Mouse (Mus musculus) stomach, embryonic 16.5 days (tissue): ENCODE data around the gene Aco1. TPM values are rescaled to one million over a fixed set of nuclear protein-coding genes. Genes with fewer than 3 reads are reported as not detected.
A peak's percentile ranks its signal among the peaks of the same experiment; 100 is the strongest.

Experiments
- ATAC-seq: fragments of 200-750 bp; cut with Nextera tagmentation; 2 replicates; pipeline ENCODE4 v1.8.0; 2017; ENCODE audit warnings: moderate number of reproducible peaks, moderate TSS enrichment; ENCODE audit not compliant: insufficient read depth, low FRiP score
- H3K27ac ChIP-seq: fragments of 300-500 bp; sonication (generic); 2 replicates; pipeline ENCODE4 v1.5.1; 2014; ENCODE audit warnings: low read length
- H3K27me3 ChIP-seq: fragments of 300-500 bp; sonication (generic); 2 replicates; pipeline ENCODE4 v1.6.1; 2014; ENCODE audit warnings: low read length, control low read depth, mixed read lengths; ENCODE audit not compliant: control insufficient read depth, insufficient read depth
- H3K36me3 ChIP-seq: fragments of 300-500 bp; sonication (generic); 2 replicates; pipeline ENCODE4 v1.6.1; 2014; ENCODE audit warnings: low read length; ENCODE audit not compliant: control insufficient read depth, insufficient read depth
- H3K4me1 ChIP-seq: fragments of 300-500 bp; sonication (generic); 2 replicates; pipeline ENCODE4 v1.6.1; 2014; ENCODE audit warnings: low read length, control low read depth, mixed read lengths; ENCODE audit not compliant: control insufficient read depth, insufficient read depth
- H3K4me2 ChIP-seq: fragments of 300-500 bp; sonication (generic); 2 replicates; pipeline ENCODE4 v1.6.1; 2014; ENCODE audit warnings: low read depth, low read length, mixed read lengths
- H3K4me3 ChIP-seq: fragments of 300-500 bp; sonication (generic); replicated peaks from 2 replicates; pipeline ENCODE4 v1.5.1; 2014; ENCODE audit warnings: mild to moderate bottlenecking, low read length
- H3K9ac ChIP-seq: fragments of 300-500 bp; sonication (generic); 2 replicates; pipeline ENCODE4 v1.6.1; 2014; ENCODE audit warnings: low read length
- H3K9me3 ChIP-seq: fragments of 300-500 bp; sonication (generic); replicated peaks from 2 replicates; pipeline ENCODE4 v1.6.1; 2016; ENCODE audit warnings: low read length, control low read depth; ENCODE audit not compliant: control insufficient read depth
- WGBS: fragments of 180-500 bp; shearing (Covaris S2); extraction: QIAGEN DNeasy Blood & Tissue Kit; methylation state at CpG from one replicate; pipeline ENCODE4 v1.1.7; 2014; 5-methylcytosine and 5-hydroxymethylcytosine counted together
- polyA plus RNA-seq: library from polyadenylated mRNA; unstranded; fragments of >200 nt; fragmentation: Nextera tagmentation; extraction: Ambion mirVana; gene quantifications from 2 replicates; pipeline ENCODE4 v1.2.1, GENCODE M21; 2015

The Aco1 gene
- polyA plus RNA-seq, 1 experiment from 2014 or later = 66.3 TPM

- H3K36me3 ChIP-seq = no peaks in the 10 kb centered on the region
- peaks cover 23% of the 10 kb centered on the region for H3K4me1 ChIP-seq
- H3K27ac ChIP-seq = no peak overlapping the region
- WGBS = 88% methylated on average over 4 of the region's 4 CpGs
- no peaks in the 10 kb centered on the region for H3K9me3 ChIP-seq
- H3K4me3 ChIP-seq = no peak overlapping the region
- no peak overlapping the region for H3K9ac ChIP-seq
- no peak for ATAC-seq
- H3K27me3 ChIP-seq = no peaks in the 10 kb centered on the region
- no peak overlapping the region for H3K4me2 ChIP-seq
These were observed 11.9 kb downstream of the Aco1 start for GRCm38 (mm10) chr4:40154751-40155150.

GRCm38 (mm10) chr4:40155467-40155999 lies 12.7 kb downstream of the Aco1 start:
- Histone ChIP-seq H3K4me2 (no peak overlapping the region), H3K27me3 (no peaks in the 10 kb centered on the region)
- ATAC-seq = 0 out of 2 replicates have a peak, but pooled peaks have one; percentile 14

GRCm38 (mm10) chr4:40156153-40156552 lies 13.3 kb downstream of the Aco1 start:
- Histone ChIP-seq H3K9ac (no peak overlapping the region), H3K27ac (no peak overlapping the region), H3K27me3 (no peaks in the 10 kb centered on the region), H3K4me3 (no peak overlapping the region), H3K4me1 (peaks cover 23% of the 10 kb centered on the region), H3K36me3 (no peaks in the 10 kb centered on the region), H3K9me3 (no peaks in the 10 kb centered on the region), H3K4me2 (no peak overlapping the region)
- WGBS = 50% methylated on average over 2 of the region's 2 CpGs
- 0 out of 2 replicates have a peak, but pooled peaks have one; percentile 19 for ATAC-seq

More at GRCm38 (mm10) chr4:40155467-40155999, 12.7 kb downstream of the Aco1 start:
- Histone ChIP-seq H3K4me3 (no peak overlapping the region), H3K9me3 (no peaks in the 10 kb centered on the region), H3K27ac (no peak overlapping the region), H3K4me1 (peaks cover 23% of the 10 kb centered on the region), H3K9ac (no peak overlapping the region), H3K36me3 (no peaks in the 10 kb centered on the region)
- WGBS = 75% methylated on average over 13 of the region's 13 CpGs

- WGBS = 61% methylated on average over 18 of the region's 18 CpGs
- Histone ChIP-seq H3K4me2 (no peak overlapping the region), H3K27ac (peak overlapping the region; percentile 37; the same call in 1 of the 2 replicates), H3K9me3 (no peaks in the 10 kb centered on the region), H3K36me3 (no peaks in the 10 kb centered on the region), H3K9ac (no peak overlapping the region), H3K4me1 (peaks cover 23% of the 10 kb centered on the region), H3K4me3 (no peak overlapping the region), H3K27me3 (no peaks in the 10 kb centered on the region)
- no peak for ATAC-seq
These were observed 14.0 kb downstream of the Aco1 start for GRCm38 (mm10) chr4:40156582-40157499.

GRCm38 (mm10) chr4:40157500-40158223 lies 14.8 kb downstream of the Aco1 start:
- Histone ChIP-seq H3K9me3 (no peaks in the 10 kb centered on the region), H3K4me2 (no peak overlapping the region), H3K4me3 (no peak overlapping the region), H3K27ac (peak overlapping the region; percentile 37; the same call in 1 of the 2 replicates), H3K27me3 (no peaks in the 10 kb centered on the region), H3K4me1 (peaks cover 23% of the 10 kb centered on the region), H3K9ac (no peak overlapping the region), H3K36me3 (no peaks in the 10 kb centered on the region)
- no peak for ATAC-seq
- WGBS = 53% methylated on average over 5 of the region's 5 CpGs

GRCm38 (mm10) chr4:40158224-40158540 lies 15.3 kb downstream of the Aco1 start:
- H3K36me3 ChIP-seq = no peaks in the 10 kb centered on the region
- peaks cover 23% of the 10 kb centered on the region for H3K4me1 ChIP-seq
- H3K27me3 ChIP-seq = no peaks in the 10 kb centered on the region
- no peak overlapping the region for H3K9ac ChIP-seq
- ATAC-seq = no peak
- no peak overlapping the region for H3K4me3 ChIP-seq
- H3K27ac ChIP-seq = no peak overlapping the region
- no peak overlapping the region for H3K4me2 ChIP-seq
- no peaks in the 10 kb centered on the region for H3K9me3 ChIP-seq
- WGBS = 72% methylated on average over 5 of the region's 5 CpGs

GRCm38 (mm10) chr4:40160591-40161434 lies 17.9 kb downstream of the Aco1 start:
- no peak overlapping the region for H3K4me2 ChIP-seq
- 94% methylated on average over 8 of the region's 8 CpGs for WGBS

GRCm38 (mm10) chr4:40163646-40164045 lies 20.8 kb downstream of the Aco1 start:
- Histone ChIP-seq H3K4me2 (no peak overlapping the region), H3K36me3 (0 out of 2 replicates have a peak, but pooled peaks cover 8% of the 10 kb centered on the region), H3K4me1 (no peaks in the 10 kb centered on the region), H3K27me3 (no peaks in the 10 kb centered on the region), H3K27ac (no peak overlapping the region), H3K4me3 (no peak overlapping the region), H3K9ac (no peak overlapping the region), H3K9me3 (no peaks in the 10 kb centered on the region)
- WGBS = 89% methylated on average over 10 of the region's 10 CpGs
- no peak for ATAC-seq

More at GRCm38 (mm10) chr4:40160591-40161434, 17.9 kb downstream of the Aco1 start:
- peaks cover 17% of the 10 kb centered on the region for H3K4me1 ChIP-seq
- no peak overlapping the region for H3K27ac ChIP-seq
- H3K27me3 ChIP-seq = no peaks in the 10 kb centered on the region
- H3K36me3 ChIP-seq = no peaks in the 10 kb centered on the region
- no peak overlapping the region for H3K4me3 ChIP-seq
- no peak for ATAC-seq
- H3K9ac ChIP-seq = no peak overlapping the region
- H3K9me3 ChIP-seq = no peaks in the 10 kb centered on the region
